Mouse (Mus musculus): ENCODE measurements around the gene Sfta2.

Gene Sfta2

GRCm38 (mm10) chr17:35680591-35680990 is 79.2 kb downstream of the Sfta2 start:
- DNase-seq (ENCODE audit: low spot score) = no peak

GRCm38 (mm10) chr17:35681986-35682385 is 80.6 kb downstream of the Sfta2 start:
- no peak for DNase-seq (ENCODE audit: low spot score)

DNA sequence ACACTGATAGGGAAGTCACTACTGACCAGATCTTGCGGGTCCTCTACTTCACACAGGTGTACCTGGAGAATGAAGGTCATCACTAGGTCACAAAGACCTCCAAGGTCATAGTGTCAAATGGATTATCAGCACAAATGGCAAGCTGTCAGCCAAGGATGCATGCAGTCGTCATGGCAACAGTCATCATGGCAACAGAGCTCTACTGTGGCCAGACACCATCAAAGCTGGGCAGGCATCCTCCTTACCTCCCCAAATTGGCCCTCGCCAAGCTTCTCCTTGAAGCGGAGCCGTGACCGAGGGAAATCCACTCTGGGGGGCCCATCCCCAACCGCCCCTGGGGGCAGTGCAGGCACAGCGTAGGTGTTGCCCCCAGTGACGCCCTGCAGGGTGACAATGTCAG is 83.7 kb downstream of the Sfta2 start:
- no peak for DNase-seq (ENCODE audit: low spot score)

- no peak for DNase-seq (ENCODE audit: low spot score)
These were observed 87.2 kb downstream of the Sfta2 start for GRCm38 (mm10) chr17:35688347-35689175.

DNA sequence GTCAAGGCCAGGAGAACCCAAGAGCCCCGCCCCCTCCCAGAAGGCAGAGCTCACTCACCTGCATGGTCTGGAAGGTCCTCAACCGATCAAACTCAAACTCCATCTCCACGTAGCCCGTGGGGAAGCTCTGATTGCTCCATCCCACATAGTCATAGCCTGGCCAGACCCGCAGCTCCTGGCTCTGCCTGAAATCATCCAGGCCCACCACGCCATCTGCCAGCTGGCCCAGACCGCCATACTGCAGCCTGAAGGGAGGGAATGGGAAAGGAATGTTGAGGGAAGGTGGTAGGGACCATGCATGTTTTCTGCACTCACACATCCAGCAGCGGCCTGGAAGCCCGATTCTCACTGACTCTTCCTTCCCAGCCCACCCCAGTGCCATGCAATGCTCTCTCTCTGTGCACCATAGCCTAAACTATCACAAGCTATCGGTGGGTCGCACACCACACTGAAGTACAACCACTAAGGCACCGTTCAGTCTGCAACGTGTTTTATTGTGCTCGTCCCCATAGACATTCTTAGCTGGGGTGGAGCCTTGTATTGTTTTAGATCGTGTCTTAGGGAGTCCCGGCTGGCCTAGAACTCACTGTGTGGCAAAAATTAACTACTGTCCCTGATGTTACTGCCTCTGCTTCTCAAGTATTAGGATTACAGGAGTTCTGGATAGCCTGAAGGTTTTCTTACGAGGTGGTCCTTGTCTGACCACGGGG is 88.7 kb downstream of the Sfta2 start:
- DNase-seq (ENCODE audit: low spot score) = no peak

GRCm38 (mm10) chr17:35691811-35692210 is 90.5 kb downstream of the Sfta2 start:
- DNase-seq (ENCODE audit: low spot score) = no peak

DNA sequence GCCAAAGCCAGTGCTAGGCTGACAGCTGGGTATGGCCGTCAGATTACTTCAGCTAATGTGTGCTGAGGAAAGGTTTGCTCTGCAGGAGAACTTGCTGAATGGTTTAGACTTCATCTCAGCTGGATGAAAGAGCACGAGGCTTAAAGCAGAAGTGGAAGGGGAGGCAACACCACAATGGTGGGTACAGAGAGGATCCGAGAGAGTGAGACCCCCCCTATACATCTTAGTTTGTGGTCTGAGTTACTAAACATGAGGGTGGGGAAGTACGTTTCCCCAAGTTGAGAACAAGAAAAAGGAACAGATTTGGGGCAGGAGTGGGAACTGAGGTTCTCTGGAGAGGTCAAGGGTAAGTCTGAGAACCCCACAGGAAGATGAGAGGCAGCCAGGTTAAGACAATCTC is 91.0 kb downstream of the Sfta2 start:
- DNase-seq (ENCODE audit: low spot score) = no peak

GRCm38 (mm10) chr17:35693906-35694305 is 92.6 kb downstream of the Sfta2 start:
- no peak for DNase-seq (ENCODE audit: low spot score)

GRCm38 (mm10) chr17:35695289-35695688 is 93.9 kb downstream of the Sfta2 start:
- no peak for DNase-seq (ENCODE audit: low spot score)

- no peak for DNase-seq (ENCODE audit: low spot score)
These were observed 95.3 kb downstream of the Sfta2 start for GRCm38 (mm10) chr17:35696691-35697090.

- DNase-seq (ENCODE audit: low spot score) = no peak
These were observed 96.0 kb downstream of the Sfta2 start for GRCm38 (mm10) chr17:35697429-35697758.

GRCm38 (mm10) chr17:35697759-35698500 is 96.6 kb downstream of the Sfta2 start:
- no peak for DNase-seq (ENCODE audit: low spot score)

DNA sequence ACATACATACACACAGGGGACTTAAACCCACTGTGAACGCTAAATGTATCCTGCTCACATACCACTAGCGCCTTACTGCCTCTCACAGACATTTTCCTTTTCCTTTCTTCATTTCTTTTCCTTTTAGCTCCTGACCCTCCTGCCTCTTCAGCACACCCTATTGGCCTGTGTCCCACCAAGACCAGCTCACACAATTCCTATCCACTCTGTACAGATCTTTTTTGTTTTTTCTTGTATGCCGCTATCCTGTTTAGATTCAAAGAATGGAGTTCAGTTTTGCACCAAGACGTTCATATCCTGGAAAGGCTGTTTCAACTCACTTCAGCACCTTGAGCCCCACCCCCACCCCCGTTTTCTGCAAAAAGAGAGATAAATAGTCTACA is 97.1 kb downstream of the Sfta2 start:
- no peak for DNase-seq (ENCODE audit: low spot score)

- no peak for DNase-seq (ENCODE audit: low spot score)
These were observed 98.6 kb downstream of the Sfta2 start for GRCm38 (mm10) chr17:35699919-35700318.
